Comparison of ENCODE assay signal across 25 mouse cellular contexts in genomic region chr13:117218092-117218491, GRCm38 (mm10). TPM values are rescaled to one million over a fixed set of nuclear protein-coding genes. Genes with fewer than 3 reads are reported as not detected.
DNase-seq lines count a peak whose midpoint lies in the region; ATAC-seq and TF ChIP-seq lines count a peak whose summit lies in the region.
"Had no signal": no experiment of that assay in that cellular context is flagged by ENCODE, and none has a peak within 500 bp of the region (broad histone marks: within the 10 kb centered on the region; RNA-seq: fewer than 3 reads in every experiment).

No protein-coding gene starts in this region.

- no peak for TF ChIP-seq POLR2A in ES-Bruce4 (IDR thresholded peaks at IDR 0.05; ENCODE audit: insufficient read depth, low read length)

- peaks cover 7% of the 10 kb centered on the region for H3K4me1 ChIP-seq in ES-Bruce4 (ENCODE audit: control insufficient read depth, insufficient read depth, low read length)
- H3K4me1 ChIP-seq in limb, embryonic 10.5 days = peaks cover 72% of the 10 kb centered on the region

- H3K36me3 ChIP-seq in ES-Bruce4 (ENCODE audit: control insufficient read depth, insufficient read depth, low read length, poor library complexity, severe bottlenecking) = no peaks in the 10 kb centered on the region
- no peaks in the 10 kb centered on the region for H3K36me3 ChIP-seq in limb, embryonic 10.5 days
- H3K36me3 ChIP-seq: embryonic facial prominence, embryonic 10.5 days; forebrain, embryonic 10.5 days; heart, embryonic 15.5 days; kidney, embryonic 15.5 days; liver, embryonic 13.5 days; neural tube, embryonic 15.5 days had no signal

- no peaks in the 10 kb centered on the region for H3K9me3 ChIP-seq in ES-Bruce4 (replicated peaks; ENCODE audit: control insufficient read depth, insufficient read depth, low read length, poor library complexity, severe bottlenecking)
- no peaks in the 10 kb centered on the region for H3K9me3 ChIP-seq in limb, embryonic 10.5 days (replicated peaks)
- H3K9me3 ChIP-seq: embryonic facial prominence, embryonic 10.5 days; forebrain, embryonic 10.5 days; heart, embryonic 15.5 days; kidney, embryonic 15.5 days; liver, embryonic 13.5 days; neural tube, embryonic 15.5 days had no signal

- peak overlapping the region; percentile 95 for H3K27ac ChIP-seq in ES-Bruce4 (ENCODE audit: insufficient read depth, low read length)
- peak overlapping the region; percentile 54; the same call in 1 of the 2 replicates for H3K27ac ChIP-seq in limb, embryonic 10.5 days
- H3K27ac ChIP-seq: embryonic facial prominence, embryonic 10.5 days; heart, embryonic 15.5 days; kidney, embryonic 15.5 days; liver, embryonic 13.5 days; neural tube, embryonic 15.5 days; stomach, postnatal 0 days had no signal

- 0 out of 2 replicates have a peak overlapping the region, but pooled peaks have one; percentile 48 for H3K9ac ChIP-seq in ES-Bruce4 (ENCODE audit: low read depth, poor library complexity, severe bottlenecking)
- H3K9ac ChIP-seq: forebrain, postnatal 0 days; heart, embryonic 15.5 days; kidney, embryonic 15.5 days; liver, embryonic 13.5 days; neural tube, embryonic 15.5 days had no signal

- peak; percentile 73 for DNase-seq in CD4-positive, CD25-positive, alpha-beta regulatory T cell, adult 2 months (ENCODE audit: low read depth, low spot score)
- no peak for DNase-seq in limb, embryonic 10.5 days (ENCODE audit: low spot score)
- peak; percentile 57 to 74 for DNase-seq in thymus, postnatal 36 days
- DNase-seq in frontal cortex, postnatal 25 days (ENCODE audit: low spot score in 2 of 2) = no peak
- DNase-seq in yolk sac, embryonic 10.5 days (ENCODE audit: low spot score) = no peak
- DNase-seq: adrenal gland, postnatal 14 days; cerebellum, adult 9-11 months; forebrain, postnatal 0 days; gastrocnemius, postnatal 25 days; kidney, postnatal 36 days; liver, embryonic 13.5 days; lung, adult 2 months; lung, postnatal 14 days; right cerebral cortex, adult 18-20 months had no signal

- no peak for ATAC-seq in CD4-positive, CD25-positive, alpha-beta regulatory T cell, adult 4 months
- ATAC-seq: forebrain, postnatal 0 days; hindbrain, embryonic 16.5 days; intestine, embryonic 16.5 days had no signal

- H3K4me3 ChIP-seq in ES-Bruce4 (ENCODE audit: low read depth, low read length) = no peak overlapping the region
- H3K4me3 ChIP-seq in limb, embryonic 10.5 days = no peak overlapping the region
- H3K4me3 ChIP-seq: embryonic facial prominence, embryonic 10.5 days; forebrain, embryonic 10.5 days; heart, embryonic 15.5 days; kidney, embryonic 15.5 days; liver, embryonic 13.5 days; neural tube, embryonic 15.5 days had no signal

- no peak for TF ChIP-seq CTCF in ES-Bruce4 (IDR thresholded peaks at IDR 0.05; ENCODE audit: low read depth, low read length)

- no peaks in the 10 kb centered on the region for H3K27me3 ChIP-seq in ES-Bruce4 (ENCODE audit: control insufficient read depth, insufficient read depth, low read length, poor library complexity, severe bottlenecking)
- H3K27me3 ChIP-seq in limb, embryonic 10.5 days (ENCODE audit: low read depth, poor library complexity, severe bottlenecking) = no peaks in the 10 kb centered on the region
- H3K27me3 ChIP-seq: CH12.LX; neural tube, embryonic 15.5 days had no signal

- 82% methylated on average over 2 of the region's 2 CpGs for WGBS in limb, embryonic 10.5 days

- TF ChIP-seq EP300 in ES-Bruce4 (IDR thresholded peaks at IDR 0.05; ENCODE audit: insufficient read depth, low read depth, low read length) = no peak

RNA-seq across cellular contexts. Expression of gene Gm17509, which starts 2.8 kb away (rescaled TPM):
- polyA plus RNA-seq in CD4-positive, CD25-positive, alpha-beta regulatory T cell, adult 4 months (2017; shearing (Covaris generic)) = under 1 TPM in 1 of 2 experiments, not detected in 1; 0.32 TPM
- 0.27 and 0.58 TPM in 2 replicates for polyA plus RNA-seq in ES-Bruce4 (2011; ENCODE audit: insufficient read depth, insufficient read length, low read depth, missing spikeins)
- 0.39 and 0.44 TPM in 2 replicates for polyA plus RNA-seq in limb, embryonic 10.5 days (2016; fragmentation: Nextera tagmentation; extraction: Ambion mirVana)
- polyA plus RNA-seq: heart, embryonic 15.5 days; intestine, embryonic 16.5 days; liver, embryonic 13.5 days; stomach, postnatal 0 days had no signal

RNA-seq across cellular contexts. Expression of gene Emb, which starts 9.8 kb away (rescaled TPM):
- polyA plus RNA-seq in CD4-positive, CD25-positive, alpha-beta regulatory T cell, adult 4 months (2017; shearing (Covaris generic)) = 100 to 1,000 TPM; 123 to 124 TPM
- 135 and 137 TPM in 2 replicates for polyA plus RNA-seq in ES-Bruce4 (2011; ENCODE audit: insufficient read depth, insufficient read length, low read depth, missing spikeins)
- 56.0 and 63.2 TPM in 2 replicates for polyA plus RNA-seq in limb, embryonic 10.5 days (2016; fragmentation: Nextera tagmentation; extraction: Ambion mirVana)

Comparison
In these comparisons a context has a peak if more than half of its experiments do, and no peak if none do; other contexts are left out.
1. DNase-seq: peak in CD4-positive, CD25-positive, alpha-beta regulatory T cell, adult 2 months (single experiment) and thymus, postnatal 36 days (2 of 2); none in limb, embryonic 10.5 days (single experiment), frontal cortex, postnatal 25 days (0 of 2) and yolk sac, embryonic 10.5 days (single experiment).